Mouse (Mus musculus) hindbrain, embryonic 10.5 days (tissue): Measurements from ENCODE around the gene Fndc3b. TPM values are rescaled to one million over a fixed set of nuclear protein-coding genes. Genes with fewer than 3 reads are reported as not detected.

Source experiments
- DNase-seq: peaks from one replicate; pipeline ENCODE4 v3.0.0-alpha.2; 2017; ENCODE audit warnings: low spot score
- H3K27ac ChIP-seq: fragments of 300-500 bp; sonication (generic); 2 replicates; pipeline ENCODE4 v1.5.1; 2016; ENCODE audit warnings: mild to moderate bottlenecking, moderate library complexity
- H3K27me3 ChIP-seq: fragments of 300-500 bp; sonication (generic); 2 replicates; pipeline ENCODE4 v1.6.1; 2016; ENCODE audit warnings: mild to moderate bottlenecking; ENCODE audit not compliant: poor library complexity, insufficient read depth, severe bottlenecking
- H3K36me3 ChIP-seq: fragments of 300-500 bp; sonication (generic); 2 replicates; pipeline ENCODE4 v1.6.1; 2016; ENCODE audit warnings: mild to moderate bottlenecking, moderate library complexity
- H3K4me1 ChIP-seq: fragments of 300-500 bp; sonication (generic); replicated peaks from 2 replicates; pipeline ENCODE4 v1.6.1; 2016; ENCODE audit warnings: mild to moderate bottlenecking
- H3K4me3 ChIP-seq: fragments of 300-500 bp; sonication (generic); 2 replicates; pipeline ENCODE4 v1.5.1; 2016; ENCODE audit warnings: mild to moderate bottlenecking, moderate library complexity
- H3K9me3 ChIP-seq: fragments of 300-500 bp; sonication (generic); 2 replicates; pipeline ENCODE4 v1.6.1; 2016; ENCODE audit warnings: mild to moderate bottlenecking, moderate library complexity
- WGBS: fragments of 180-500 bp; shearing (Covaris S2); methylation state at CpG from one replicate; pipeline ENCODE4 v1.1.7; 2016; 5-methylcytosine and 5-hydroxymethylcytosine counted together
- polyA plus RNA-seq: library from polyadenylated mRNA; unstranded; fragments of >200 nt; fragmentation: Nextera tagmentation; extraction: Ambion mirVana; gene quantifications from 2 replicates; pipeline ENCODE4 v1.2.1, GENCODE M21; 2016

Gene Fndc3b
- polyA plus RNA-seq, 1 experiment from 2014 or later, result 11.2 TPM

DNA sequence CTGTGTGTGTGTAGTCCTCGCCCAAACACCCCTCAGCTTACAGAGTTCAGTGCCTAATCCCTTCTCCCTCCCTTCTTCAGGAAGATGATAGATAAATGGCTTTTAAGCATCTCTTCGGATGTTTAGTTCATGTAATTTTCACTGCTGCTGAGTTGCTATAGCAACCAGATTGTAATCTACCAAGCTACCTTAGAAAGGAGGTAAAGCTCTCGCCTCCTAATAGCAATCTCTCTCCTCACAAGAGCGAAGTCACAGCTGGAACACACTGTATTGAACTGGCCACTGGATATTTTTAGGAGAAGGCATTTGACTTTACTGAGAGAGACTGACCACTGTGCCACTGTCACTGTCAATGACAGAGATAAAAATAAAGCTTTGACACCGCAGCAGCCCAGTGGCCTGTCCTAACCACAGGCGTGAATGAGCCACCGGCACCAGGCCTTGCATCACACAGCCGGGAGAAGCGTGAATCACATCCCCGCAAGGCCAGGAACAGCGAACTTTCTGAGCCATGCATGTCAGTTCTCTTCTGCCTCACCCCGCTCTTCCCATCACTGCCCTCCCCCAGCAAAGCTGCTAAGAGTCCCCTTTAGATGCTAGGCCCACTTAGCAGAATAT lies 86.0 kb downstream of the Fndc3b start:
- Histone ChIP-seq H3K27me3 (no peaks in the 10 kb centered on the region), H3K36me3 (no peaks in the 10 kb centered on the region), H3K4me1 (0 out of 2 replicates have a peak, but pooled peaks cover 8% of the 10 kb centered on the region), H3K27ac (0 out of 2 replicates have a peak overlapping the region, but pooled peaks have one; percentile 1), H3K4me3 (no peak overlapping the region), H3K9me3 (no peaks in the 10 kb centered on the region)
- 86% methylated on average over 12 of the region's 12 CpGs for WGBS
- DNase-seq, result no peak

DNA sequence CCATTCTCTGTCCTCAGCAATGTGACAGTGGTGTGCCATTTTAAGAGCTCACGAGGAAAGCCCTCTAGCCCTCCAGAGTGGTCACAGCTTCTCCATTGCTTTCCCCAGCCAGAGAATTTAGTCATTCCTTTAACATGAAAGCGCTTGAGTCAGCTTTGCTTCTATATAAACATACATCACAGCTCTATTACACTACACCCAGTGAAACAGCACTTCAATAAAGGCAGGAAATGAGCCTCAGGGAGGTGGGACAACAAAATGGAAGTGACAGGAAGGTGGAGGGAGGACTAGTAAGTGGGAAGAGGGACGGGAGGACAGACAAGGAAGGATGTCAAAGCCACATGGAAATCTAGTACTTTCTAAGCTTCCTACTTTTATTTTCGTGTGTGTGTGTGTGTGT lies 88.7 kb downstream of the Fndc3b start:
- DNase-seq, result no peak
- WGBS, result 84% methylated on average over 4 of the region's 4 CpGs
- H3K4me3 ChIP-seq, result no peak overlapping the region
- H3K36me3 ChIP-seq, result no peaks in the 10 kb centered on the region
- H3K27ac ChIP-seq, result no peak overlapping the region
- H3K9me3 ChIP-seq, result no peaks in the 10 kb centered on the region
- peaks cover 15% of the 10 kb centered on the region for H3K4me1 ChIP-seq
- H3K27me3 ChIP-seq, result no peaks in the 10 kb centered on the region

DNA sequence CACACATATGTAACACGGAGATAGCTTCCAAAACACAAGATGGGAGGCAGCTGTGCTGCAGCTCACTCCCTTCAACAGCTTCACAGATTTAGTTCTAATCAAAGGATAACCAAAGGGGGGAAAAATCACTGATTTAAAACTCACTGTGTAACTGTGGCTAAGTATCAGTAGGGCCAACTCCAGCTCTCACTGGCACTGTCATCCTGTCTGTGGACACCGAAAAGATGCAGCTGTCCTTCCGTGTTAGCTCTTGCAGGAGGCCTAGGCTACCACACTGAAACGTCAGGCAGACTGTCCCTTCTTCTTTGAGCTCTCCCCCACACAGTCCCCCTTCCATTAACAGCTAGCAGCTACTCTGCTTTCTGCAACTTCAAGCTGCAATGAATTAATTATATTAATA lies 89.9 kb downstream of the Fndc3b start:
- Histone ChIP-seq H3K4me1 (peaks cover 26% of the 10 kb centered on the region), H3K9me3 (no peaks in the 10 kb centered on the region), H3K4me3 (no peak overlapping the region), H3K27ac (no peak overlapping the region), H3K36me3 (no peaks in the 10 kb centered on the region), H3K27me3 (no peaks in the 10 kb centered on the region)
- WGBS, result 91% methylated on average over 4 of the region's 4 CpGs
- no peak for DNase-seq

DNA sequence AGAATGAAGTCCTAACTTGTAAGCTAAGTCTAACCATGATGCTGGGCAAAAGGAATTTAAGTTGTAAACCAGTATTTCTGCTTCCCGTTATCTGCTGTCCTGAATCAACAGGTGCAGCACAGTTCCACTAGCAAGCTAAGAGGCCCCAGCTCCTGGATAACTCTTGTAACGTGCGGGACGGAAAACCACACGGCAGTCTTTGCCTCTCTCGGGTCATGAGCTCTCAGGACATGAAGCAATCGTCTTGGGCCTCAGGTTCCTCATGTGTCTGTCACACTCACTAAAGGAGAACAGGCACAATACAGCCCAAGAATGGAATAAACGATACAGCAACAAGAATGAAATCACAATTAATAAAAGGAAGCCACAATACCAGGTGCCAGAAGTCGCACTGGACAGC lies 93.4 kb downstream of the Fndc3b start:
- H3K27me3 ChIP-seq, result no peaks in the 10 kb centered on the region
- no peak overlapping the region for H3K4me3 ChIP-seq
- H3K36me3 ChIP-seq, result no peaks in the 10 kb centered on the region
- H3K27ac ChIP-seq, result no peak overlapping the region
- DNase-seq, result no peak
- 87% methylated on average over 9 of the region's 9 CpGs for WGBS
- no peaks in the 10 kb centered on the region for H3K9me3 ChIP-seq
- H3K4me1 ChIP-seq, result peaks cover 37% of the 10 kb centered on the region

DNA sequence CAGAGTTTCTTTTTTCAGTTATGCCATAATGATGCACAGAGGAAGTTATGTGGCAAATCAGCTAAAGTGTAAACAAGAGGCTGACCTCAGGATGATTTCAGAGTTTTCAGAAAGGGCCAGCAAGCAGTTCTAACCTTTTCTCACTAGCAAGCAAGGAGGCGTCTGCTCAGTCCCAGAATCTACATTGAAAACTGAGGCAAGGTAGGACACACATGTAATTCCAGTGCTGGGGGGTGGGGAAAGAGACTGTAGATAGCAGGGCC lies 93.9 kb downstream of the Fndc3b start:
- Histone ChIP-seq H3K36me3 (no peaks in the 10 kb centered on the region), H3K4me3 (no peak overlapping the region), H3K9me3 (no peaks in the 10 kb centered on the region), H3K4me1 (peaks cover 43% of the 10 kb centered on the region), H3K27ac (no peak overlapping the region), H3K27me3 (no peaks in the 10 kb centered on the region)
- DNase-seq, result no peak
- 81% methylated on average over 1 of the region's 1 CpGs for WGBS

DNA sequence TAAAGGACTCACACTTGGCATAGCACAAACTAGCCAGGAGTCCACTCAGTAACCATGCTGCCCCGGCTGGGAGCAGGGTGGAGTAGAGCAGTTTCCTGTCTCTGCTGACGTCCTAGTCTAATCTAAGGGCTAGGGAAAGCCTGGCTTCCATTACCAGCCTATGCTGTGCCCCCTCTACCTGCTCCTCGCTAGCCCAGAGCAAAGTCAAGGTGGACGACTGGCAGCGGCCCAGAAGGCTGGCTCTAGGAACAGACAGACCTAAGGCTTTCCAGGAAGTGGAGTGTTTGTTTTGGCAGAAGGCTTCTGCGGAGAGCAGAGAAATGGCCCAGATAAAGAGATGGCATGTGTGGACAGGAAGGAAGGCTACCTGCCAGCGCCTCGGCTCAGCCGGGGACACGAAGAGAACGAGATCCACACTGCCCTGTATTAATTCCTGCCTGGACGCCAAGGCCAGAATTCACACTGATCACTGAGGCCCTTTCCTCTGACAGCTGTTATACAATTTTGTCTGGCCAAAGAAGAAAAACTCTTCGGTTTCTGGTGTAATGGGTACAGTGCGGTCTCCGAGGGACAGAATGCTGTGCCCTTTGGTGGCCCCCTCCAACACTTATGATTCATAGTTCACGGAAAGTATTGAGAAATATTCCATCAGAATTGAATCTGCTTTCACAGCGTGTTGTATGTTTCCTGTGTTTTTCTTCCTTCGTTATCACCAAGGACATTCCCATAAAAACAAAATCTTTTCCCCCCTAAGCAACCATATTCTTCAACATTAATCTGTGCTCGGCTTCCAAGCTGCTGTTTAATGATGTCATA lies 94.5 kb downstream of the Fndc3b start:
- Histone ChIP-seq H3K4me1 (peaks cover 44% of the 10 kb centered on the region), H3K27ac (peak overlapping the region; percentile 64; the same call in 1 of the 2 replicates), H3K4me3 (no peak overlapping the region), H3K27me3 (no peaks in the 10 kb centered on the region), H3K36me3 (no peaks in the 10 kb centered on the region), H3K9me3 (no peaks in the 10 kb centered on the region)
- DNase-seq, result no peak
- 80% methylated on average over 19 of the region's 19 CpGs for WGBS

DNA sequence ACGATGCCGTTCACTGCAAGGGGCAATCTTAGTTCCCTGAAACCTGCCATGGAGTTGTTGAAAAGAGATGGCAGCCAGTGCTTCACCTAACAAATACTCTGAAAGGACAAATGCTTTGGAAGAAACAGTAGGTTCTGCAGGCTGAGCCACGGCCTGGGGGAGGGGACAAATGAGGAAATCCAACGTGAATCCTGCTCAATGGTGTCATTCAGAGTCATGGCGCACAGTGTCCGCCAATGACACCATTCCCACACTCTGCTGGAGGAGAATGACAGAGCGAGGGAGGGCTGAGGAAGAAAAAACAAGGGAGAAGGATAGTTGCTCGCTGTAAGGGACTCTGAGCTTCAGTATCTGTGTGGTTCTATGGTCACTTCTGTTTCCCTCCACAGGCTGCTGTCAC lies 95.6 kb downstream of the Fndc3b start:
- H3K27ac ChIP-seq, result 0 out of 2 replicates have a peak overlapping the region, but pooled peaks have one; percentile 5
- no peaks in the 10 kb centered on the region for H3K36me3 ChIP-seq
- no peak for DNase-seq
- H3K4me3 ChIP-seq, result no peak overlapping the region
- no peaks in the 10 kb centered on the region for H3K27me3 ChIP-seq
- H3K9me3 ChIP-seq, result no peaks in the 10 kb centered on the region
- WGBS, result 61% methylated on average over 8 of the region's 8 CpGs
- peaks cover 54% of the 10 kb centered on the region for H3K4me1 ChIP-seq

DNA sequence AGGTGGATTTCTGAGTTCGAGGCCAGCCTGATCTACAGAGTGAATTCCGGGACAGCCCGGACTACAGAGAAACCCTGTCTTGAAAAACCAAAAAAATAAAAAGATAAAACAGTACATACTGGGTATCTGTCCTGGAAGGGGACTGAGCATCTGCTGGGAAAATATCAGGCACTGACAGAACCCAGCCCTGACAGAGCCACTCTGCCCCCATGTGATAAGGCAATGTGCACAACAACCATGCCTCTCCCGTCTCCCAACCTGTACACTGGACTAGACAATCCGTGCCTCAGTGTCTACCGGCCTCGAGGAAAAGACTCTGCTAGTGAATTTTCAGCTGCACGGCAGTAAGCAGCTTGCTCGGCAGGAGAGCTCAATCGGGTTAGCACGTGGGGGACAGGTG lies 97.3 kb downstream of the Fndc3b start:
- 93% methylated on average over 11 of the region's 11 CpGs for WGBS

DNA sequence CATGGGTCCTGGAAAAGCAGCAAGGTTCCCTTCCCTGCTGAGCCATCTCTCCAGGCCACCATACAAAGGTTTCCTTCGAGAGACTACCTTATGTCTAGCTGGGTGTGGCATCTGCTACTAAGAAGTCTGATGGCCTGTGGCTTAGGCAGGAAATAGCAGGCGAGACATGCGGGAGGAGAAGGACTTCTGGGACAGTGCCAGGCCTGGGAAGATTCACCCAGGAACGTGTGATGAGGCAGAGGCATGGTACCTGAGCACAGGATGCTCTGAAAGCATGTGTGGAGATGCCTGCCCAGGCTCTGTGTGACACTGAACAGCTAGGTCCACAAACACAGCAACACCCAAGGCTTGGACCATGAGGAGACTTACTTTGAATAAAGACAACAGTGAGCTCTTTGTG lies 98.1 kb downstream of the Fndc3b start:
- Histone ChIP-seq H3K27me3 (no peaks in the 10 kb centered on the region), H3K36me3 (no peaks in the 10 kb centered on the region), H3K9me3 (no peaks in the 10 kb centered on the region), H3K4me3 (no peak overlapping the region), H3K27ac (peak overlapping the region; percentile 64), H3K4me1 (peaks cover 57% of the 10 kb centered on the region)
- DNase-seq, result no peak
- WGBS, result 69% methylated on average over 4 of the region's 4 CpGs

More for the DNA sequence above, 97.3 kb downstream of the Fndc3b start:
- H3K4me1 ChIP-seq, result peaks cover 55% of the 10 kb centered on the region
- H3K27me3 ChIP-seq, result no peaks in the 10 kb centered on the region
- no peak overlapping the region for H3K4me3 ChIP-seq
- no peaks in the 10 kb centered on the region for H3K9me3 ChIP-seq
- DNase-seq, result no peak
- no peaks in the 10 kb centered on the region for H3K36me3 ChIP-seq
- H3K27ac ChIP-seq, result no peak overlapping the region

DNA sequence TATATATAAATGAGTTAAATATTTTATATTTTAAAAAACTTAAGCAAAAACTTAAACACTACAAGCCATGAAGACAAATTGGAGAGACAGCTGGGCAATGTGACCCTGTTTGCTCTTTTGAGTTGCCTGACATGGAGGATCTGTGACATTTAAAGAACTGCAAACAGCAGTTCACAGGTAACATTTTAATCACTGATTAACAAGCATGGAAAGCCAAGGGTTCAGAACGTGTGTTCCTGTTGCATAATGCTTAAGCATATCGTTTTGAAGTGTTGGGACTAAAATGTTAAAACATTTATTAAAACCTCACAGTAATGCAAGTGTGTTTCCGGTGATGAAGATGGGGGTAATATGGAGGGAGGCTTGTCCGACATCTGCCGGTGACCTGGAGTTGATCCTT lies 99.1 kb downstream of the Fndc3b start:
- Histone ChIP-seq H3K9me3 (no peaks in the 10 kb centered on the region), H3K4me3 (no peak overlapping the region), H3K36me3 (no peaks in the 10 kb centered on the region), H3K27me3 (no peaks in the 10 kb centered on the region), H3K4me1 (peaks cover 59% of the 10 kb centered on the region), H3K27ac (no peak overlapping the region)
- 93% methylated on average over 5 of the region's 5 CpGs for WGBS
- DNase-seq, result no peak

DNA sequence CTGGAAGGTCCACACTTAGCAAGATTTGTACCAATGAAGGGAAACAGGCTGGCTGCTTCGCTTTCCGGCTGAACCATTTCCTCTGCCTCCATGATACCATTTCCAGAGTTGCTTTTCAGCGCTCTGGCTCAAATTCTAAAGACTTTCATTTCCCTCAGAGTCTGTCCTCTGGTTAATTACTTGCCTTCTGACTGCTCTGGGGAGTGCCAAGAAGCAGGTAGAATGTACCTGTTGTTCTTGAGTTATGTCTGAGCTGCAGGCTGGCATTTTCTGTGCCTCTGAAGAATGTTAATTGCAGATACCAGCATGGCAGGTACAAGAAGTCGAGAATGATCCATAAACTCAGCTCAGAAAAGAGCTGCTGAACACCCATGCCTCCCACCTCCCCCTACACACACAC lies 100.6 kb downstream of the Fndc3b start:
- no peak overlapping the region for H3K4me3 ChIP-seq
- H3K27ac ChIP-seq, result peak overlapping the region; percentile 50; the same call in 1 of the 2 replicates
- H3K36me3 ChIP-seq, result no peaks in the 10 kb centered on the region
- H3K27me3 ChIP-seq, result no peaks in the 10 kb centered on the region
- H3K4me1 ChIP-seq, result peaks cover 51% of the 10 kb centered on the region
- WGBS, result 87% methylated on average over 4 of the region's 4 CpGs
- H3K9me3 ChIP-seq, result no peaks in the 10 kb centered on the region
- no peak for DNase-seq

DNA sequence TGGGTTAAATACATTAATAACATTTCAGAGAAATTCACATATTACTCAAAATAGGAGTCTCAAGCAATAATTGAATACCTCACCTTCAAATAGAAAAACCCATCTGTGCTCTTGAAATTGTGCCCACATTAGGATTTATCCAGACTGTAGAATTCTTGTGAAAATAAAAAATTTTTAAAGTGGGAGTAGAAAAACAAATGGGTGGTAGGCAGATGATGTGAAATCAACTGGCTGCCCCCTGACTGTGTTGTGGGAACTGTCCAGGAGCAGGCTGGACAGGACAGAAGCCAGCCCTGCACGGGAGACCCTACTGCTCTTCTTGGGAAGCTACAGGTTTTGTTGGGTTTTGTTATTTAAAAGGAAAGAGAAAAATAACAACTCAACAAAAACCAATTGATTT lies 101.0 kb downstream of the Fndc3b start:
- Histone ChIP-seq H3K4me3 (no peak overlapping the region), H3K27me3 (no peaks in the 10 kb centered on the region), H3K9me3 (no peaks in the 10 kb centered on the region), H3K36me3 (no peaks in the 10 kb centered on the region), H3K4me1 (peaks cover 46% of the 10 kb centered on the region), H3K27ac (no peak overlapping the region)
- 78% methylated on average over 1 of the region's 1 CpGs for WGBS
- DNase-seq, result no peak

DNA sequence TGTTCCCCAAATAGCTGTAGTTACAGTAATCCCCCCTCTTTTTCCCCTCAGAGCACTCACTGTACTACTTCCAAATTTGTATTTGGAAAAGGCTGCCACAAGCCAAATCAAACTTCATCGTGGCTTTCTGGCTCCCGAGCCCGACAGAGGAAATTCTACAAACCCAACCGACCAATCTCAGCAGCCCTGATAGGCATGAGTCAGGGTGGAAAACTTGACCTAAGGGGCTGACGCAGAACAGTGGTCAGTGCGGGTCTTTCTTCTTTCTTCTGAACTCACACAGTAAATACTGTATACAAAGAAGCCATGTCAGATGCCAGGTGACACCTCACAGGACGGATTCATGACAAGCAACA lies 103.3 kb downstream of the Fndc3b start:
- DNase-seq, result no peak
- WGBS, result 78% methylated on average over 7 of the region's 7 CpGs
- H3K4me1 ChIP-seq, result peaks cover 39% of the 10 kb centered on the region

More for the DNA sequence above, 103.3 kb downstream of the Fndc3b start:
- Histone ChIP-seq H3K27ac (peak overlapping the region; percentile 72), H3K9me3 (no peaks in the 10 kb centered on the region), H3K27me3 (no peaks in the 10 kb centered on the region), H3K4me3 (no peak overlapping the region), H3K36me3 (no peaks in the 10 kb centered on the region)
